Mouse (Mus musculus): ENCODE data around the gene Swt1. TPM values are rescaled to one million over a fixed set of nuclear protein-coding genes. Genes with fewer than 3 reads are reported as not detected.

The Swt1 gene
- 51.6 TPM for total RNA-seq (2023)

GRCm38 (mm10) chr1:151428263-151429221 lies at the start of gene Swt1, which contains the start of gene Trmt1l:
TSS of gene Swt1 (minus strand) at chr1:151428455.
TSS of gene Trmt1l (plus strand) at chr1:151428542.

DNA sequence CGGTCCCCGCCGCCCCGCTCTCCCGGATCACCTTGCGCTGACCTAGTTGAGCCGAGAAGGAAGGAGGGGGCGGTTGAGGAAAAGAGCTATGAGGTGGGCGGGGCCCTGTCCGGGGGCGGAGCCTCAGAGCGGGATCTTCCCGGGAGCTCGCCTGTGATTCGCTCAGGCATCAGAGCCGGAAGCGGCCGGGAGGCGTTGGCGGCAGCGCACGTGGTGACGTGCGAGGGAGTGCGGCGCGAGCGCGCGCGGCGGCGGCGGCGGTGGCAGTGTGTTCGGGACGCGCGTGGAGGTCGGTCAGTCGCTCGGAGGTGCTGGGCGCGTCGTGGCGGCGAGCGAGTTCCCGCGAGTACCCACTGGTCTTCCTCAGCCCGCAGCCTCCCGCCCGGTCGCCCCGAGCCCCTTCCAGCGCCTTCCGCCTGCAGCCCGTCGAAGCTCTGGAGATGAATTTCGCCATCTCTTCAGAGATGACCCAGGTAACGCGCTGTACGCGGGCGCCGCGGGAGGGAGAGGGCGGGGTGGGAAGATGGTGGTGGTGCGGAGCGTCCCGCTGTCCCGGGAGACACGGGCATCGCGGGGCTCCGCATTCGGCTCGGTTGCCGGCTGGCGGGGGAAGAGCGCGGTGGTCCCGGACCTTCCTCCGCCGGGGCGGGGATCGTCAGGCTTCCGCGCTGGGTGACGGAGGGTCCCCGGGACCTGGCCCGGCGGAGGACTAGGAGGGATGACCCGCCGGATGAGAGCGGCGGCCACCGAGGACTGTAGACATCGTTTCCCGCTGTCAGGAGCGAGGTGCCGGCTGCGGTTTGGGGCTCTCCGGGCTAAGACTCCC lies 83.8 kb downstream of the Swt1 start, which contains the start of gene Ivns1abp:
TSS of gene Ivns1abp (plus strand) at position 195 of the 826 bp plus-strand sequence.

Other genes starting within 250 kb of the Swt1 start
- not detected for gene Gm47985, start 245.9 kb downstream of the Swt1 start, total RNA-seq (2023)
- gene Gm8947, start 236.1 kb downstream of the Swt1 start, total RNA-seq (2023), result not detected
- 0.88 TPM for gene Gm47995, start 230.0 kb downstream of the Swt1 start, total RNA-seq (2023)
- not detected for gene 3110040M04Rik, start 224.3 kb downstream of the Swt1 start, total RNA-seq (2023)
- not detected for gene Gm47996, start 218.3 kb downstream of the Swt1 start, total RNA-seq (2023)
- 217 TPM for gene Ivns1abp, start 84.0 kb downstream of the Swt1 start, total RNA-seq (2023)
- 25.4 TPM for gene Trmt1l, start 87 bp upstream of the Swt1 start, total RNA-seq (2023)
- gene Rnf2, start 72.5 kb upstream of the Swt1 start, total RNA-seq (2023), result 59.6 TPM
- 6.4 TPM for gene Fam129a, start 142.7 kb upstream of the Swt1 start, total RNA-seq (2023)